Mouse (Mus musculus) lung, adult 2 months (tissue): ENCODE data around the gene Cdk5rap2. TPM values are rescaled to one million over a fixed set of nuclear protein-coding genes. Genes with fewer than 3 reads are reported as not detected.

ENCODE experiments used
- DNase-seq: peaks from one replicate; pipeline ENCODE4 v3.0.0; 2022
- H3K4me1 ChIP-seq: fragments of 200-500 bp; 2 replicates; pipeline ENCODE4 v1.6.1; 2011; ENCODE audit warnings: low read length; ENCODE audit not compliant: control insufficient read depth, insufficient read depth
- H3K4me3 ChIP-seq: fragments of 200-500 bp; replicated peaks from 2 replicates; pipeline ENCODE3; 2011; ENCODE audit warnings: low read depth, mild to moderate bottlenecking, control low read depth, low read length; ENCODE audit errors: extremely low read depth
- CTCF ChIP-seq: fragments of 200-500 bp; IDR thresholded peaks from 2 replicates; pipeline ENCODE4 v1.5.1; 2011; ENCODE audit warnings: mild to moderate bottlenecking, low read length, control low read depth; ENCODE audit not compliant: insufficient read depth
- POLR2A ChIP-seq: fragments of 200-500 bp; IDR thresholded peaks from 2 replicates; pipeline ENCODE4 v1.6.1; 2011; ENCODE audit warnings: low read depth, mild to moderate bottlenecking, control low read depth, low read length, borderline replicate concordance; ENCODE audit errors: extremely low read depth
- WGBS: fragments of 180-500 bp; shearing (Covaris S2); methylation state at CpG from one replicate; pipeline ENCODE4 v1.1.7; 2018; 5-methylcytosine and 5-hydroxymethylcytosine counted together
- polyA plus RNA-seq: library from polyadenylated mRNA; depleted of rRNA; stranded (reverse); fragments of >200 nt; gene quantifications from 2 replicates; pipeline ENCODE4 v1.2.3, GENCODE M21; 2012

The Cdk5rap2 gene
- polyA plus RNA-seq, 1 experiment = 3.0 TPM

- H3K4me1 ChIP-seq = 0 out of 2 replicates have a peak, but pooled peaks cover 3% of the 10 kb centered on the region
- no peak overlapping the region for H3K4me3 ChIP-seq
- 87% methylated on average over 4 of the region's 4 CpGs for WGBS
- TF ChIP-seq POLR2A (no peak), CTCF (no peak)
- no peak for DNase-seq
Measured at GRCm38 (mm10) chr4:70398088-70398487, 12.2 kb downstream of the Cdk5rap2 start.

- 92% methylated on average over 5 of the region's 5 CpGs for WGBS
- no peak for DNase-seq
- Histone ChIP-seq H3K4me1 (0 out of 2 replicates have a peak, but pooled peaks cover 3% of the 10 kb centered on the region), H3K4me3 (no peak overlapping the region)
- no peak for TF ChIP-seq POLR2A
- no peak for TF ChIP-seq CTCF
Measured at GRCm38 (mm10) chr4:70396701-70397100, 13.5 kb downstream of the Cdk5rap2 start.

GRCm38 (mm10) chr4:70394736-70395135 is 15.5 kb downstream of the Cdk5rap2 start:
- Histone ChIP-seq H3K4me1 (peaks cover 3% of the 10 kb centered on the region; the same call in 1 of the 2 replicates), H3K4me3 (no peak overlapping the region)
- no peak for TF ChIP-seq POLR2A
- no peak for TF ChIP-seq CTCF
- DNase-seq = no peak
- 68% methylated on average over 2 of the region's 2 CpGs for WGBS

- WGBS = 73% methylated on average over 11 of the region's 11 CpGs
- H3K4me1 ChIP-seq = peaks cover 3% of the 10 kb centered on the region; the same call in 1 of the 2 replicates
- TF ChIP-seq CTCF = no peak
- no peak for TF ChIP-seq POLR2A
- no peak for DNase-seq
- H3K4me3 ChIP-seq = no peak overlapping the region
Measured at GRCm38 (mm10) chr4:70391760-70392372, 18.4 kb downstream of the Cdk5rap2 start.

GRCm38 (mm10) chr4:70391073-70391472 is 19.2 kb downstream of the Cdk5rap2 start:
- no peak for DNase-seq
- H3K4me1 ChIP-seq = peaks cover 3% of the 10 kb centered on the region; the same call in 1 of the 2 replicates
- WGBS = 66% methylated on average over 9 of the region's 9 CpGs
- no peak overlapping the region for H3K4me3 ChIP-seq
- TF ChIP-seq CTCF (no peak), POLR2A (no peak)

GRCm38 (mm10) chr4:70386206-70386605 is 24.0 kb downstream of the Cdk5rap2 start:
- no peak for DNase-seq

GRCm38 (mm10) chr4:70377359-70377758 is 32.9 kb downstream of the Cdk5rap2 start:
- no peak overlapping the region for H3K4me3 ChIP-seq
- no peaks in the 10 kb centered on the region for H3K4me1 ChIP-seq
- 81% methylated on average over 4 of the region's 4 CpGs for WGBS
- TF ChIP-seq POLR2A = no peak
- no peak for DNase-seq

More at GRCm38 (mm10) chr4:70386206-70386605, 24.0 kb downstream of the Cdk5rap2 start:
- Histone ChIP-seq H3K4me3 (no peak overlapping the region), H3K4me1 (no peaks in the 10 kb centered on the region; the same call in 1 of the 2 replicates)
- no peak for TF ChIP-seq CTCF
- TF ChIP-seq POLR2A = no peak
- 85% methylated on average over 5 of the region's 5 CpGs for WGBS

GRCm38 (mm10) chr4:70365061-70365858 is 45.0 kb downstream of the Cdk5rap2 start:
- TF ChIP-seq CTCF (no peak), POLR2A (no peak)
- WGBS = 95% methylated on average over 11 of the region's 11 CpGs
- Histone ChIP-seq H3K4me3 (no peak overlapping the region), H3K4me1 (no peaks in the 10 kb centered on the region)
- DNase-seq = no peak

GRCm38 (mm10) chr4:70361366-70361765 is 48.9 kb downstream of the Cdk5rap2 start:
- no peak overlapping the region for H3K4me3 ChIP-seq
- no peaks in the 10 kb centered on the region for H3K4me1 ChIP-seq
- 70% methylated on average over 4 of the region's 4 CpGs for WGBS
- TF ChIP-seq CTCF (no peak), POLR2A (no peak)
- no peak for DNase-seq
